Comparison of ENCODE assay signal across 8 mouse cellular contexts in genomic region chr11:115628465-115629101, GRCm38 (mm10). TPM values are rescaled to one million over a fixed set of nuclear protein-coding genes. Genes with fewer than 3 reads are reported as not detected.
DNase-seq lines count a peak whose midpoint lies in the region; ATAC-seq and TF ChIP-seq lines count a peak whose summit lies in the region.

No protein-coding gene starts in this region.

- peak overlapping the region; percentile 70 for H3K4me3 ChIP-seq in lung, embryonic 15.5 days
- no peak overlapping the region for H3K4me3 ChIP-seq in lung, adult 2 months (replicated peaks; ENCODE audit: extremely low read depth, low read depth, low read length)
- peak overlapping the region; percentile 76 for H3K4me3 ChIP-seq in embryonic facial prominence, embryonic 15.5 days (replicated peaks)
- peak overlapping the region; percentile 64 for H3K4me3 ChIP-seq in intestine, postnatal 0 days (ENCODE audit: low read depth, low read length)
- H3K4me3 ChIP-seq in neural tube, embryonic 15.5 days (replicated peaks), result peak overlapping the region; percentile 80

- WGBS in lung, embryonic 15.5 days, result 48% methylated on average over 13 of the region's 13 CpGs
- WGBS in lung, adult 2 months, result 44% methylated on average over 13 of the region's 13 CpGs
- 52% methylated on average over 13 of the region's 13 CpGs for WGBS in embryonic facial prominence, embryonic 15.5 days
- WGBS in intestine, postnatal 0 days, result 53% methylated on average over 13 of the region's 13 CpGs
- 52% methylated on average over 13 of the region's 13 CpGs for WGBS in neural tube, embryonic 15.5 days

- no peak for TF ChIP-seq CTCF in lung, adult 2 months (IDR thresholded peaks at IDR 0.05; ENCODE audit: insufficient read depth, low read length)
- TF ChIP-seq CTCF in intestine, postnatal 0 days (IDR thresholded peaks at IDR 0.05; ENCODE audit: low read depth), result no peak

- DNase-seq in lung, adult 2 months, result no peak
- DNase-seq in urinary bladder, postnatal 10 days (ENCODE audit: low spot score), result no peak
- DNase-seq in cerebellum, adult 11 months, result no peak
- DNase-seq in kidney, postnatal 36 days, result no peak

- H3K27ac ChIP-seq in lung, embryonic 15.5 days, result no peak overlapping the region
- H3K27ac ChIP-seq in embryonic facial prominence, embryonic 15.5 days (replicated peaks), result peak overlapping the region; percentile 55; the same call in 1 of the 2 replicates
- H3K27ac ChIP-seq in intestine, postnatal 0 days (ENCODE audit: low read depth, low read length), result no peak overlapping the region
- H3K27ac ChIP-seq in neural tube, embryonic 15.5 days (replicated peaks), result 0 out of 2 replicates have a peak overlapping the region, but pooled peaks have one; percentile 25

- peak; percentile 14; the same call in 1 of the 2 replicates for ATAC-seq in lung, embryonic 15.5 days (ENCODE audit: borderline replicate concordance, extremely low read depth, low FRiP score, low TSS enrichment)
- no peak; the same call in 1 of the 2 replicates for ATAC-seq in embryonic facial prominence, embryonic 15.5 days (ENCODE audit: insufficient number of reproducible peaks, low FRiP score, low TSS enrichment, low read depth)
- peak; percentile 17 for ATAC-seq in intestine, postnatal 0 days
- peak; percentile 6; the same call in 1 of the 2 replicates for ATAC-seq in neural tube, embryonic 15.5 days (ENCODE audit: low FRiP score)

- no peaks in the 10 kb centered on the region for H3K27me3 ChIP-seq in lung, embryonic 15.5 days
- no peaks in the 10 kb centered on the region for H3K27me3 ChIP-seq in embryonic facial prominence, embryonic 15.5 days
- no peaks in the 10 kb centered on the region for H3K27me3 ChIP-seq in intestine, postnatal 0 days (replicated peaks; ENCODE audit: control insufficient read depth, insufficient read depth, low read length)
- no peaks in the 10 kb centered on the region for H3K27me3 ChIP-seq in neural tube, embryonic 15.5 days (replicated peaks)

- no peaks in the 10 kb centered on the region for H3K36me3 ChIP-seq in lung, embryonic 15.5 days
- 0 out of 2 replicates have a peak, but pooled peaks cover under 1% of the 10 kb centered on the region for H3K36me3 ChIP-seq in embryonic facial prominence, embryonic 15.5 days
- H3K36me3 ChIP-seq in intestine, postnatal 0 days (ENCODE audit: control insufficient read depth, insufficient read depth), result no peaks in the 10 kb centered on the region
- peaks cover 2% of the 10 kb centered on the region for H3K36me3 ChIP-seq in neural tube, embryonic 15.5 days

- no peaks in the 10 kb centered on the region for H3K9me3 ChIP-seq in lung, embryonic 15.5 days
- no peaks in the 10 kb centered on the region for H3K9me3 ChIP-seq in embryonic facial prominence, embryonic 15.5 days (replicated peaks)
- H3K9me3 ChIP-seq in intestine, postnatal 0 days (ENCODE audit: control insufficient read depth), result no peaks in the 10 kb centered on the region
- no peaks in the 10 kb centered on the region for H3K9me3 ChIP-seq in neural tube, embryonic 15.5 days (replicated peaks)

- peak overlapping the region; percentile 91 for H3K4me2 ChIP-seq in lung, embryonic 15.5 days
- H3K4me2 ChIP-seq in embryonic facial prominence, embryonic 15.5 days (replicated peaks), result peak overlapping the region; percentile 91
- peak overlapping the region; percentile 83 for H3K4me2 ChIP-seq in intestine, postnatal 0 days (replicated peaks; ENCODE audit: low read depth)
- peak overlapping the region; percentile 90 for H3K4me2 ChIP-seq in neural tube, embryonic 15.5 days

- H3K9ac ChIP-seq in lung, embryonic 15.5 days, result peak overlapping the region; percentile 28
- no peak overlapping the region for H3K9ac ChIP-seq in embryonic facial prominence, embryonic 15.5 days
- no peak overlapping the region for H3K9ac ChIP-seq in intestine, postnatal 0 days (ENCODE audit: low read depth, low read length)
- H3K9ac ChIP-seq in neural tube, embryonic 15.5 days (replicated peaks), result 0 out of 2 replicates have a peak overlapping the region, but pooled peaks have one; percentile 6

- TF ChIP-seq POLR2A in lung, adult 2 months (IDR thresholded peaks at IDR 0.05; ENCODE audit: borderline replicate concordance, extremely low read depth, low read depth, low read length), result no peak

- peaks cover 9% of the 10 kb centered on the region; the same call in 1 of the 2 replicates for H3K4me1 ChIP-seq in lung, embryonic 15.5 days
- H3K4me1 ChIP-seq in lung, adult 2 months (ENCODE audit: control insufficient read depth, insufficient read depth, low read length), result 0 out of 2 replicates have a peak, but pooled peaks cover 2% of the 10 kb centered on the region
- peaks cover 8% of the 10 kb centered on the region; the same call in 1 of the 2 replicates for H3K4me1 ChIP-seq in embryonic facial prominence, embryonic 15.5 days
- H3K4me1 ChIP-seq in intestine, postnatal 0 days (replicated peaks; ENCODE audit: control insufficient read depth, insufficient read depth, low read length), result no peaks in the 10 kb centered on the region; the same call in 1 of the 2 replicates
- peaks cover 25% of the 10 kb centered on the region for H3K4me1 ChIP-seq in neural tube, embryonic 15.5 days

RNA-seq across cellular contexts. Expression of gene Slc25a19, which starts 0.5 kb away (rescaled TPM):
- 19.6 and 20.9 TPM in 2 replicates for polyA plus RNA-seq in lung, embryonic 15.5 days (2015; fragmentation: Nextera tagmentation; extraction: Ambion mirVana)
- 38.4 and 45.9 TPM in 2 replicates for polyA plus RNA-seq in lung, adult 2 months (2012; rRNA removed)
- 21.1 and 28.8 TPM in 2 replicates for polyA plus RNA-seq in embryonic facial prominence, embryonic 15.5 days (2015; fragmentation: Nextera tagmentation; extraction: Ambion mirVana)
- 19.1 and 19.5 TPM in 2 replicates for polyA plus RNA-seq in intestine, postnatal 0 days (2015; fragmentation: Nextera tagmentation; extraction: Ambion mirVana)
- polyA plus RNA-seq in neural tube, embryonic 15.5 days (2015; fragmentation: Nextera tagmentation; extraction: Ambion mirVana), result 49.0 and 52.8 TPM in 2 replicates

RNA-seq across cellular contexts. Expression of gene Mif4gd, which starts 15.8 kb away (rescaled TPM):
- 29.5 and 32.3 TPM in 2 replicates for polyA plus RNA-seq in lung, embryonic 15.5 days (2015; fragmentation: Nextera tagmentation; extraction: Ambion mirVana)
- 82.0 and 108 TPM in 2 replicates for polyA plus RNA-seq in lung, adult 2 months (2012; rRNA removed)
- polyA plus RNA-seq in embryonic facial prominence, embryonic 15.5 days (2015; fragmentation: Nextera tagmentation; extraction: Ambion mirVana), result 29.6 and 33.3 TPM in 2 replicates
- 43.0 and 48.9 TPM in 2 replicates for polyA plus RNA-seq in intestine, postnatal 0 days (2015; fragmentation: Nextera tagmentation; extraction: Ambion mirVana)
- polyA plus RNA-seq in neural tube, embryonic 15.5 days (2015; fragmentation: Nextera tagmentation; extraction: Ambion mirVana), result 11.5 and 19.4 TPM in 2 replicates

RNA-seq across cellular contexts. Expression of gene Gga3, which starts 24.7 kb away (rescaled TPM):
- 15.6 and 18.1 TPM in 2 replicates for polyA plus RNA-seq in lung, embryonic 15.5 days (2015; fragmentation: Nextera tagmentation; extraction: Ambion mirVana)
- 28.9 and 40.4 TPM in 2 replicates for polyA plus RNA-seq in lung, adult 2 months (2012; rRNA removed)
- 20.1 and 20.3 TPM in 2 replicates for polyA plus RNA-seq in embryonic facial prominence, embryonic 15.5 days (2015; fragmentation: Nextera tagmentation; extraction: Ambion mirVana)
- polyA plus RNA-seq in intestine, postnatal 0 days (2015; fragmentation: Nextera tagmentation; extraction: Ambion mirVana), result 5.7 and 5.8 TPM in 2 replicates
- 34.6 and 35.0 TPM in 2 replicates for polyA plus RNA-seq in neural tube, embryonic 15.5 days (2015; fragmentation: Nextera tagmentation; extraction: Ambion mirVana)

RNA-seq across cellular contexts. Expression of gene Mrps7, which starts 24.9 kb away (rescaled TPM):
- 83.9 and 85.0 TPM in 2 replicates for polyA plus RNA-seq in lung, embryonic 15.5 days (2015; fragmentation: Nextera tagmentation; extraction: Ambion mirVana)
- 13.0 and 15.8 TPM in 2 replicates for polyA plus RNA-seq in lung, adult 2 months (2012; rRNA removed)
- polyA plus RNA-seq in embryonic facial prominence, embryonic 15.5 days (2015; fragmentation: Nextera tagmentation; extraction: Ambion mirVana), result 82.4 and 83.4 TPM in 2 replicates
- 51.6 and 52.2 TPM in 2 replicates for polyA plus RNA-seq in intestine, postnatal 0 days (2015; fragmentation: Nextera tagmentation; extraction: Ambion mirVana)
- polyA plus RNA-seq in neural tube, embryonic 15.5 days (2015; fragmentation: Nextera tagmentation; extraction: Ambion mirVana), result 81.0 and 83.8 TPM in 2 replicates

Comparison
In these comparisons a context has a peak if more than half of its experiments do, and no peak if none do; other contexts are left out.
1. H3K27ac ChIP-seq: peak in embryonic facial prominence, embryonic 15.5 days (single experiment) and neural tube, embryonic 15.5 days (single experiment); none in lung, embryonic 15.5 days (single experiment) and intestine, postnatal 0 days (single experiment).
2. H3K9ac ChIP-seq: peak in lung, embryonic 15.5 days (single experiment) and neural tube, embryonic 15.5 days (single experiment); none in embryonic facial prominence, embryonic 15.5 days (single experiment) and intestine, postnatal 0 days (single experiment).
3. Peak in every context shown above with its lines, with median percentiles within 50 percentile points of each other: H3K4me2 ChIP-seq.